Mouse (Mus musculus) forelimb bud, embryonic 11.5 days (tissue): ENCODE data around the gene Crx.
"Not testable (repeated sequence)": the region's sequence is repeated elsewhere in the genome, so short reads cannot be mapped to it uniquely, and the experiment has no call there.

Experiments
- DNase-seq: peaks from one replicate; pipeline ENCODE4 v3.0.0-alpha.2; 2012; ENCODE audit warnings: low read depth, low spot score

Gene Crx

GRCm38 (mm10) chr7:15879756-15880155, at the start of gene Crx:
Gene Crx, minus strand, starts transcription at chr7:15879968.
- DNase-seq, result no peak

- peak; percentile 94 for DNase-seq
Observed at GRCm38 (mm10) chr7:15922220-15922773, 42.5 kb upstream of the Crx start, which contains the start of gene Selenow. Gene Selenow, minus strand, starts transcription at chr7:15922402.

GRCm38 (mm10) chr7:15921796-15922195, 42.0 kb upstream of the Crx start:
- DNase-seq, result peak; percentile 68

GRCm38 (mm10) chr7:15920645-15921190, 41.0 kb upstream of the Crx start:
- DNase-seq, result no peak

- no peak for DNase-seq
Observed at GRCm38 (mm10) chr7:15919947-15920346, 40.2 kb upstream of the Crx start.

- DNase-seq, result no peak
Observed at GRCm38 (mm10) chr7:15918371-15918770, 38.6 kb upstream of the Crx start.

GRCm38 (mm10) chr7:15916996-15917395, 37.2 kb upstream of the Crx start:
- DNase-seq, result no peak

GRCm38 (mm10) chr7:15916134-15916723, 36.5 kb upstream of the Crx start:
- DNase-seq, result no peak

- not testable (repeated sequence) for DNase-seq
Observed at GRCm38 (mm10) chr7:15915695-15916094, 35.9 kb upstream of the Crx start.

GRCm38 (mm10) chr7:15914751-15915150, 35.0 kb upstream of the Crx start:
- DNase-seq, result no peak

GRCm38 (mm10) chr7:15914252-15914651, 34.5 kb upstream of the Crx start:
- DNase-seq, result peak; percentile 58

- DNase-seq, result peak; percentile 92
Observed at GRCm38 (mm10) chr7:15912183-15912582, 32.4 kb upstream of the Crx start.

GRCm38 (mm10) chr7:15910521-15910920, 30.8 kb upstream of the Crx start:
- DNase-seq, result no peak

- DNase-seq, result no peak
Observed at GRCm38 (mm10) chr7:15907971-15908590, 28.3 kb upstream of the Crx start.

- DNase-seq, result no peak
Observed at GRCm38 (mm10) chr7:15906602-15907001, 26.8 kb upstream of the Crx start.

GRCm38 (mm10) chr7:15905861-15906260, 26.1 kb upstream of the Crx start:
- no peak for DNase-seq

GRCm38 (mm10) chr7:15901366-15902048, 21.7 kb upstream of the Crx start:
- no peak for DNase-seq

- DNase-seq, result no peak
Observed at GRCm38 (mm10) chr7:15894251-15894650, 14.5 kb upstream of the Crx start.

- DNase-seq, result no peak
Observed at GRCm38 (mm10) chr7:15884127-15884526, 4.4 kb upstream of the Crx start.

GRCm38 (mm10) chr7:15882317-15882716, 2.5 kb upstream of the Crx start, which contains the start of gene Crxos:
Gene Crxos, plus strand, starts transcription at chr7:15882617.
- no peak for DNase-seq

- no peak for DNase-seq
Observed at GRCm38 (mm10) chr7:15881831-15882230, 2.1 kb upstream of the Crx start.

GRCm38 (mm10) chr7:15881388-15881787, 1.6 kb upstream of the Crx start:
- no peak for DNase-seq
